Comparison of ENCODE assay signal across 46 mouse cellular contexts in the genomic region with DNA sequence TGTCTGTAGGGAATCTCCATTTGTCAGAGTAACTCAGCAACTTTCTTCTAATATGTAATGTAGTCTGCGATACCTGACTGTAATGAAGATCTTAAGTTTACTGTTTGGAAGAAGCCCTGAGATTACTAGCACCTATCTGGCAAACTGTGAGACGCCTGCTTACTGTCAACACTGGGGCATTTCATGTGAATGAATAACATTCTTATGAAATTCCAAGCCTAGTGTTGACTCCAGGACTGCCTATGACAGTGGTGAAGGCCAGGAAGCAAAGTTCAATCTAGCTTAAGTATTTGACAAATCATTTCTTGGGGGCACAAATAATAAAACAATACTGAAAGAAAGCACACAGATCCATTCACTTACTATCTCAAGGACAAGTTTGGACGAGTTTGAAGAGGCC. TPM values are rescaled to one million over a fixed set of nuclear protein-coding genes. Genes with fewer than 3 reads are reported as not detected.
"Had no signal": no experiment of that assay in that cellular context is flagged by ENCODE, and none has a peak within 500 bp of the region (broad histone marks: within the 10 kb centered on the region; RNA-seq: fewer than 3 reads in every experiment).

No protein-coding gene starts in this region.

- H3K4me3 ChIP-seq: heart, adult 2 months; heart, embryonic 10.5 days; heart, embryonic 12.5 days; heart, embryonic 13.5 days; heart, embryonic 15.5 days; hindbrain, embryonic 10.5 days; hindbrain, embryonic 12.5 days; hindbrain, embryonic 13.5 days; hindbrain, embryonic 15.5 days; intestine, embryonic 15.5 days; kidney, embryonic 15.5 days; layer of hippocampus, adult 2 months; left cerebral cortex, adult 2 months had no signal

- H3K27ac ChIP-seq: heart, adult 2 months; heart, embryonic 10.5 days; heart, embryonic 13.5 days; heart, embryonic 15.5 days; hindbrain, embryonic 10.5 days; hindbrain, embryonic 12.5 days; hindbrain, embryonic 13.5 days; hindbrain, embryonic 14.5 days; hindbrain, embryonic 15.5 days; hindbrain, postnatal 0 days; intestine, embryonic 15.5 days; kidney, embryonic 15.5 days; kidney, postnatal 0 days; layer of hippocampus, adult 2 months; left cerebral cortex, adult 2 months had no signal

- H3K27me3 ChIP-seq: heart, embryonic 12.5 days; heart, embryonic 13.5 days; heart, embryonic 15.5 days; hindbrain, embryonic 12.5 days; hindbrain, embryonic 13.5 days; hindbrain, embryonic 15.5 days; intestine, embryonic 15.5 days; kidney, embryonic 15.5 days had no signal

- H3K9me3 ChIP-seq: heart, embryonic 10.5 days; heart, embryonic 15.5 days; hindbrain, embryonic 15.5 days; intestine, embryonic 15.5 days; kidney, embryonic 15.5 days had no signal

- H3K4me2 ChIP-seq: heart, embryonic 11.5 days; heart, embryonic 12.5 days; heart, embryonic 13.5 days; heart, embryonic 15.5 days; hindbrain, embryonic 12.5 days; hindbrain, embryonic 13.5 days; hindbrain, embryonic 14.5 days; hindbrain, embryonic 15.5 days; intestine, embryonic 15.5 days; kidney, embryonic 15.5 days had no signal

- H3K36me3 ChIP-seq: heart, embryonic 10.5 days; heart, embryonic 12.5 days; heart, embryonic 13.5 days; heart, embryonic 15.5 days; hindbrain, embryonic 10.5 days; hindbrain, embryonic 12.5 days; hindbrain, embryonic 13.5 days; hindbrain, embryonic 15.5 days; intestine, embryonic 15.5 days; kidney, embryonic 15.5 days had no signal

- DNase-seq: heart, adult 18-20 months; heart, adult 2 months; heart, postnatal 10 days; heart, postnatal 14 days; heart, postnatal 36 days; heart, postnatal 4 days; kidney, adult 18-20 months; kidney, postnatal 25 days; kidney, postnatal 4 days; layer of hippocampus, adult 9-11 months; layer of hippocampus, postnatal 36 days had no signal

- H3K4me1 ChIP-seq: heart, embryonic 10.5 days; heart, embryonic 12.5 days; heart, embryonic 13.5 days; heart, embryonic 15.5 days; hindbrain, embryonic 10.5 days; hindbrain, embryonic 12.5 days; hindbrain, embryonic 13.5 days; hindbrain, embryonic 15.5 days; intestine, embryonic 15.5 days; kidney, embryonic 15.5 days had no signal

- H3K9ac ChIP-seq: heart, embryonic 12.5 days; heart, embryonic 13.5 days; heart, embryonic 15.5 days; hindbrain, embryonic 12.5 days; hindbrain, embryonic 13.5 days; hindbrain, embryonic 14.5 days; hindbrain, embryonic 15.5 days; intestine, embryonic 15.5 days; kidney, embryonic 15.5 days had no signal

- ATAC-seq: hindbrain, embryonic 16.5 days; hindbrain, postnatal 0 days; inflammation-experienced regulatory T-cells, adult 6 months; intestine, embryonic 15.5 days; intestine, embryonic 16.5 days; intestine, postnatal 0 days had no signal

RNA-seq across cellular contexts. Expression of a gene that starts 24.0 kb away (rescaled TPM):
- total RNA-seq: heart, adult 18-20 months; heart, adult 2 months; heart, postnatal 10 days; heart, postnatal 14 days; heart, postnatal 25 days; heart, postnatal 36 days; heart, postnatal 4 days; hematopoietic stem cell, adult 5-6 weeks; hindbrain, postnatal 0 days; layer of hippocampus, adult 18-20 months; layer of hippocampus, adult 2 months; layer of hippocampus, adult 8-10 months; layer of hippocampus, postnatal 10 days; layer of hippocampus, postnatal 14 days; layer of hippocampus, postnatal 25 days; layer of hippocampus, postnatal 36 days; left cerebral cortex, adult 18-20 months; left cerebral cortex, adult 2 months; left cerebral cortex, adult 8-10 months had no signal
- polyA plus RNA-seq: heart, embryonic 10.5 days; heart, embryonic 11.5 days; heart, embryonic 12.5 days; heart, embryonic 13.5 days; heart, embryonic 14.5 days; heart, embryonic 15.5 days; heart, embryonic 16.5 days; heart, postnatal 0 days; hindbrain, embryonic 10.5 days; hindbrain, embryonic 11.5 days; hindbrain, embryonic 12.5 days; hindbrain, embryonic 13.5 days; hindbrain, embryonic 14.5 days; hindbrain, embryonic 15.5 days; hindbrain, embryonic 16.5 days; hindbrain, postnatal 0 days; kidney, embryonic 14.5 days; kidney, embryonic 15.5 days; kidney, embryonic 16.5 days had no signal
